Mouse (Mus musculus): ENCODE data around the gene Pacsin2. TPM values are rescaled to one million over a fixed set of nuclear protein-coding genes. Genes with fewer than 3 reads are reported as not detected.
"Not testable (repeated sequence)": the region's sequence is repeated elsewhere in the genome, so short reads cannot be mapped to it uniquely, and the experiment has no call there.

Gene Pacsin2
- 10 to 100 TPM; 69.9 to 76.3 TPM for total RNA-seq (2021)
- long read RNA-seq, experiment 1, transcript Pacsin2-202 (11 exons, 3,186 nt): minor isoform, 10 of 73 reads
- long read RNA-seq, experiment 1, transcript Pacsin2-203 (11 exons, 3,693 nt): major isoform, 39 of 73 reads
- long read RNA-seq, experiment 1, partial matches to known transcripts: 13 of 73 reads
- long read RNA-seq, experiment 1, other reads (novel, unspliced or antisense): 10 of 73 reads
- long read RNA-seq, experiment 2, transcript Pacsin2-210 (11 exons, 3,103 nt): minor isoform, 5 of 78 reads
- long read RNA-seq, experiment 2, transcript Pacsin2-202 (11 exons, 3,186 nt): minor isoform, 10 of 78 reads
- long read RNA-seq, experiment 2, transcript Pacsin2-203 (11 exons, 3,693 nt): major isoform, 48 of 78 reads
- long read RNA-seq, experiment 2, partial matches to known transcripts: 7 of 78 reads
- long read RNA-seq, experiment 2, other reads (novel, unspliced or antisense): 8 of 78 reads

- DNase-seq: peak; percentile 99
These were observed at the start of gene Pacsin2 for GRCm38 (mm10) chr15:83464083-83464904. Gene Pacsin2 (minus strand): TSS chr15:83464606.

- DNase-seq: no peak
These were observed 48.3 kb upstream of the Pacsin2 start for GRCm38 (mm10) chr15:83512489-83513281.

- DNase-seq: peak; percentile 98
These were observed 46.5 kb upstream of the Pacsin2 start, which contains the start of gene Ttll1 for GRCm38 (mm10) chr15:83510805-83511405. Gene Ttll1 (minus strand): TSS chr15:83510893.

GRCm38 (mm10) chr15:83509950-83510804 lies 45.8 kb upstream of the Pacsin2 start:
- no peak for DNase-seq

DNA sequence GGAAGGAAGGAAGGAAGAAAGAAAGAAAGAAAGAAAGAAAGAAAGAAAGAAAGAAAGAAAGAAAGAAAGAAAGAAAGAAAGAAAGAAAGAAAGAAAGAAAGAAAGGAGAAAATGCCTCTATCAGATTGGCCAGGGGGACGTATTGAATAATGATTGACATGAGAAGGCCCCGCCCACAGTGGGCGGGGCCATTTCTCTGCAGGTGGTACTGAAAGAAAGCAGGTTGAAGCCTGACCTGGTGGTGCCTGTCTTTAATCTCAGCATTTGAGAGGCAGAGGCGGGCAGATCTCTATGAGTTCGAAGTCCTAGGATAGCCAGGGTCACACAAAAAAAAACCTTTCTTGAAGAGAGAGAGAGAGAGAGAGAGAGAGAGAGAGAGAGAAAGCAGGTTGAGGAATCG lies 37.1 kb upstream of the Pacsin2 start:
- DNase-seq: not testable (repeated sequence)

GRCm38 (mm10) chr15:83500352-83500751 lies 35.9 kb upstream of the Pacsin2 start:
- DNase-seq: peak; percentile 56

- no peak for DNase-seq
These were observed 34.9 kb upstream of the Pacsin2 start for GRCm38 (mm10) chr15:83499211-83499755.

DNA sequence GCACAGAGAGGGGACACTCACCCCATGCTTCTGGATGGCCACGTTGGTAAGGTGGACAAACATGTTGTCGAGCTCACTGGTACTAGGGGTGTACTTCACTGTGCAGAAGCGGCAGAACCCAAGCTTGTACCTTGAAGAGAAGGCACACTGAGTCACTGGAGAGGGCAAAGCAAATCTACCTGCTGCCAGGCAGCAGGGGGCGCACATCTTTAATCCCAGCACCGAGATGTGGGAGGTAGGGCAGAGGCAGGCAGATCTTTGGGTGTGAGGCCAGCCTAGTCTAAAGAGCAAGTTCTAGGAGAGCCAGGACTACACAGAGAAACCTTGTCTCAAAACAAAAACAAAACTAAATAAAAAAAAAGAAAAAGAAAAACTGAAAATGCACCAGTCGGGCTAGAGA lies 32.9 kb upstream of the Pacsin2 start:
- no peak for DNase-seq

- DNase-seq: peak; percentile 17
These were observed 31.5 kb upstream of the Pacsin2 start for GRCm38 (mm10) chr15:83495787-83496367.

DNA sequence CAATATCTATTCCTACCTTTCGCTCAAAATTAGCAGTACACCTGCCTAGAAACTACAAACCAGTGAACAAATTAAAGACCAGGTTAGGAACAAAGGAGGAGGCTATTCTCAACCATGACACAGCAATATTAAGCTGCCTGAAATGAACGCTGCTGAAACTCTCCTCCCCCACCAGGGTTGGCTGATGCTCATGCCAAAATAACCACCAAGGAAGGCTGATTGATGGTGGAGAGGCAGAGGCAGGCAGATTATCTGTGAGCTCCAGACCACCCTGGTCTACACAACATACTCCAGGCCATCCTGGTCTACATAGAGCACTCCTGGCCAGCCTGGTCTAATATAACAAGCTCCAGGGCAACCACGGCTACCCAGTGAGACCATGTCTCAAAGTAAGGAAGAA lies 30.8 kb upstream of the Pacsin2 start:
- no peak for DNase-seq

- no peak for DNase-seq
These were observed 30.1 kb upstream of the Pacsin2 start for GRCm38 (mm10) chr15:83494572-83494920.

GRCm38 (mm10) chr15:83493856-83494571 lies 29.6 kb upstream of the Pacsin2 start:
- no peak for DNase-seq

- DNase-seq: no peak
These were observed 27.5 kb upstream of the Pacsin2 start for GRCm38 (mm10) chr15:83491891-83492290.

GRCm38 (mm10) chr15:83489471-83489870 lies 25.1 kb upstream of the Pacsin2 start:
- no peak for DNase-seq

GRCm38 (mm10) chr15:83487477-83488115 lies 23.2 kb upstream of the Pacsin2 start:
- no peak for DNase-seq

GRCm38 (mm10) chr15:83484311-83484710 lies 19.9 kb upstream of the Pacsin2 start:
- no peak for DNase-seq

DNA sequence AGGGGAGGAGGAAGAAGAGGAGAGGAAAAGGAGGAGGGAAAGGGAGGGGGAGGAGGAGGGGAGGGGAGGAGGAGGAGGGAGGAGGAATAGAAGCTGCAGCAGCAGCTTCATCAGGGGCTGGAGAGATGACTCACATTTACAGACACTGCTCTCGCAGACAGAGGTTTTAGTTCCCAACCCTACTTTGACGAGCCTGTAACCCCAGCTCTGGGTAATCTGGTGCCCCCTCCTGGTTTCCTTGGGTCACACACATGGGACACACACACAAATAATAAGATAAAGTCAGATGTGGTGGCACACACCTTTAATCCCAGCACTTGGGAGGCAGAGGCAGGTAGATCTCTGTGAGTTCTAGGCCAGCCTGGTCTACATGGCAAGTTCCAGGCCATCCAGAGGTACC lies 19.1 kb upstream of the Pacsin2 start:
- peak; percentile 45 for DNase-seq

DNA sequence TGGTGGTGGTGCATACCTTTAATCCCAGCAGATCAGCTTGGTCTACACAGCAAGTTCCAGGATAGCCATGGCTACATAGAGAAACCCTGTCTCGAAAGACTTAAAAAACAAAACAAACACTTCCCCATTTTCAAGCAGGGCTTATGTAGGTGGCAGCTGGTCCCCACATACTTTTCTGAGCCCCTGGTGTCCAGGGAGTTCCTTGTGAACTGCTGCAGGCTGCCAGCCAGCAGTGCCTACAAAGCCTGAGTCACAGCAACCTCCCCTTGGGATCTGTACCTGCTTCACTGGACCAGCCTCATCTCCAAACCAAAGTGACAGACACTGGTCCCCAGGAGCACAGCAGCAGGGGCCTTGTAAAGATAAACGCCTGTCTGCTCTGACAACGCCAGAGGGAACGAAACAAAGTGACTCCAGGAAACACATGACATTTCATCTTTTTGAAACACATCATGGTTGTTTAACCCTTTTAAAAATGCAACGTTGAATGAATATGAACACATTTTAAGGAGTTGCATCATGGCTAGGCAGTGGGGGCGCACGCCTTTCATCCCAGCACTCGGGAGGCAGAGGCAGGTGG lies 18.3 kb upstream of the Pacsin2 start:
- no peak for DNase-seq

Data from adrenal gland, postnatal 10 days (tissue).